Mouse (Mus musculus) liver, embryonic 15.5 days (tissue): Measurements from ENCODE around the gene Gm17428. TPM values are rescaled to one million over a fixed set of nuclear protein-coding genes. Genes with fewer than 3 reads are reported as not detected.
A peak's percentile ranks its signal among the peaks of the same experiment; 100 is the strongest.

Experiments
- ATAC-seq: fragments of 200-750 bp; cut with Nextera tagmentation; 2 replicates; pipeline ENCODE4 v1.8.0; 2017; ENCODE audit warnings: moderate number of reproducible peaks, mild to moderate bottlenecking, moderate library complexity; ENCODE audit not compliant: insufficient read depth
- H3K27ac ChIP-seq: fragments of 300-500 bp; sonication (generic); replicated peaks from 2 replicates; pipeline ENCODE4 v1.5.1; 2015; ENCODE audit warnings: mild to moderate bottlenecking, inconsistent platforms
- H3K27me3 ChIP-seq: fragments of 300-500 bp; sonication (generic); 2 replicates; pipeline ENCODE4 v1.6.1; 2015; ENCODE audit warnings: mild to moderate bottlenecking, inconsistent platforms
- H3K36me3 ChIP-seq: fragments of 300-500 bp; sonication (generic); replicated peaks from 2 replicates; pipeline ENCODE4 v1.6.1; 2015; ENCODE audit warnings: moderate library complexity, mild to moderate bottlenecking, inconsistent platforms
- H3K4me1 ChIP-seq: fragments of 300-500 bp; sonication (generic); replicated peaks from 2 replicates; pipeline ENCODE4 v1.6.1; 2015; ENCODE audit warnings: inconsistent platforms
- H3K4me2 ChIP-seq: fragments of 300-500 bp; sonication (generic); 2 replicates; pipeline ENCODE4 v1.6.1; 2015; ENCODE audit warnings: moderate library complexity, mild to moderate bottlenecking, inconsistent platforms
- H3K4me3 ChIP-seq: fragments of 300-500 bp; sonication (generic); replicated peaks from 2 replicates; pipeline ENCODE4 v1.5.1; 2015; ENCODE audit warnings: mild to moderate bottlenecking, inconsistent platforms
- H3K9ac ChIP-seq: fragments of 300-500 bp; sonication (generic); 2 replicates; pipeline ENCODE4 v1.6.1; 2015; ENCODE audit warnings: moderate library complexity, mild to moderate bottlenecking, inconsistent platforms
- H3K9me3 ChIP-seq: fragments of 300-500 bp; sonication (generic); replicated peaks from 2 replicates; pipeline ENCODE4 v1.6.1; 2016; ENCODE audit warnings: inconsistent platforms
- WGBS: fragments of 180-500 bp; shearing (Covaris S2); methylation state at CpG from one replicate; pipeline ENCODE4 v1.1.7; 2015; ENCODE audit warnings: mixed read lengths; ENCODE audit not compliant: insufficient replicate concordance; 5-methylcytosine and 5-hydroxymethylcytosine counted together
- microRNA counts: library from miRNA; unstranded; fragments of <30 nt; microRNA quantifications from one replicate; lab custom pipeline; 2016
- microRNA-seq: library from miRNA; unstranded; fragments of <30 nt; microRNA quantifications from one replicate; pipeline ENCODE4, GENCODE M21; 2016
- polyA plus RNA-seq: library from polyadenylated mRNA; unstranded; fragments of >200 nt; fragmentation: Nextera tagmentation; extraction: Ambion mirVana; gene quantifications from 2 replicates; pipeline ENCODE4 v1.2.1, GENCODE M21; 2015

Gene Gm17428
- polyA plus RNA-seq, 1 experiment from 2014 or later = not detected

DNA sequence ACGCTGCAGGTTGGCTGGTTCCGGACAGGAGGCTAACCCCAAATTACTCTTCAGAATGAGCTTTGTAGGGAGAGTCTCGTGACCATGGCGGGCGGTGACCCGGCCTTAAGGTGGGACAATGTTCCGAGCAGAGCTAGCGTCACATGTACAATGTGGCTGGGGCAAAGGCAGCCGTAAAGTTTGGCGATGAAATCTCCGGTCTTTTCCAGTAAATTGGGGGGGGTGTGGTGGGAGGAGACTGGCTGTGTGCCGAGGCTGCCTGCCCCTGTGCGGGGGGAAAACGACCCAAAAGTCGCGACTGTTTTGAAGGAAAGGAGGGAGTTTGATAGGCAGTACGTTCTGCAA, 39.0 kb downstream of the Gm17428 start:
- WGBS = 1% methylated on average over 17 of the region's 17 CpGs

DNA sequence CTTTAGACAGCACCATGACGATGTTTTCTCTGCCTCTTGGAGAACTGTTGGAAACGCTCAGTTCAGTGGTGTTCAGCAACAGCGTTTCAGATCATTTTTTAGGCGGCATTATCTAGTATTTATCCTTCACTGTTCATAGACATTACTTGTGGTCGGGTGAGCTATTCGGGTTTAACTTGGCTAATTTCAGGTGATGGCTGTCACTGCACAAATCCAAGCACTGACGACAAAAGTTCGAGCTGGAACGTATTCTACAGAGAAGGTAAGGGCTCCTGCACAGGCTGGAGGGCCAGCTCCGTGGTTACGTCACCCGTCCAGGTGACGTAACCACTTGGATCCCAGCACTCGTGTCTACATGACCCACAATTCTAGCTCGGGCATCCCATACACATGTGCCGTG, 40.1 kb downstream of the Gm17428 start:
- Histone ChIP-seq H3K27me3 (no peaks in the 10 kb centered on the region), H3K4me1 (peaks cover 18% of the 10 kb centered on the region), H3K9me3 (no peaks in the 10 kb centered on the region), H3K4me2 (0 out of 2 replicates have a peak overlapping the region, but pooled peaks have one; percentile 96), H3K27ac (no peak overlapping the region), H3K36me3 (peaks cover 35% of the 10 kb centered on the region), H3K4me3 (peak overlapping the region; percentile 73; the same call in 1 of the 2 replicates), H3K9ac (no peak overlapping the region)
- ATAC-seq = no peak
- 83% methylated on average over 16 of the region's 16 CpGs for WGBS

More for the DNA sequence above, 39.0 kb downstream of the Gm17428 start:
- Histone ChIP-seq H3K4me2 (peak overlapping the region; percentile 96), H3K9ac (peak overlapping the region; percentile 59), H3K36me3 (peaks cover 23% of the 10 kb centered on the region), H3K9me3 (no peaks in the 10 kb centered on the region), H3K27me3 (no peaks in the 10 kb centered on the region), H3K4me1 (peaks cover 18% of the 10 kb centered on the region), H3K27ac (peak overlapping the region; percentile 81), H3K4me3 (peak overlapping the region; percentile 73)
- no peak for ATAC-seq

DNA sequence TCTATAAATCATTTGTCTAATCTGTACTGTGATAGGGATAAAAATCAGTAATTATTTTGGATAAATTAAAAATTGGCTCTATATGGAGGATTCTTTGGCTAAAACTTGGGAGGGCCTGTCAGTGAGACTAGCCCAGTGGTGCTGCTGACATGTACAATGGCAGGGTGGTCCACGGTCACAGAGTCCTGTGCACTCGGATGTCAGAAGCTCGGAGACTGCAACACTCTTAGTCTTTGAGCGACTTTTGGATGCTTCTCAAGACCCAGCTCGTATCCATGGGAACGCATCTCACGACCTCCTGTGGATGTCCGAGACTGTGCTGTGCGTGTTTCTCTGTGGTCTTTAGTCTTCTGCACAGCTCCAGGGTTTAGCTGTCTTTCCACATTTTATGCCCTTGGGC, 43.7 kb downstream of the Gm17428 start:
- no peak overlapping the region for H3K9ac ChIP-seq
- WGBS = 83% methylated on average over 9 of the region's 9 CpGs
- ATAC-seq = no peak
- no peak overlapping the region for H3K4me2 ChIP-seq
- no peak overlapping the region for H3K27ac ChIP-seq
- no peaks in the 10 kb centered on the region for H3K9me3 ChIP-seq
- H3K36me3 ChIP-seq = peaks cover 70% of the 10 kb centered on the region
- H3K27me3 ChIP-seq = no peaks in the 10 kb centered on the region
- peaks cover 11% of the 10 kb centered on the region for H3K4me1 ChIP-seq
- no peak overlapping the region for H3K4me3 ChIP-seq

DNA sequence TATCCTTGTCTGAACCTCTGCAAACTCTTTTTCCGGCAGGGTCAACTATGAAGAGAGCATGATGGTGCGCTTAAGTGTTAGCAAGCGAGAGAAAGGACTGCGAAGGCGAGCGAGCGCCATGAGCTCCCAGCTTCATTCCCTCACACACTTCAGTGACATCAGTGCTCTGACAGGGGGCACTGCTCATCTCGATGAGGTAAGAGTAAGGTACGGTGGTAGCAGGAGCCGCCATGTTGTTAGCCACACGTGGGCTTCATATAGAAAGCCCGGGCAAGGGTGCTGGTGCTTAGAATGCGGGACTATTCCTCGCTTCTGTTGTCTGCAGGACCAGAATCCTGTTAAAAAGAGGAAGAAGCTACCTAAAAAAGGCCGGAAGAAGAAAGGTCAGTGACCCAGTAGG, 46.3 kb downstream of the Gm17428 start:
- no peaks in the 10 kb centered on the region; the same call in 1 of the 2 replicates for H3K4me1 ChIP-seq
- no peaks in the 10 kb centered on the region for H3K27me3 ChIP-seq
- no peaks in the 10 kb centered on the region for H3K9me3 ChIP-seq
- WGBS = 88% methylated on average over 15 of the region's 15 CpGs
- no peak overlapping the region for H3K9ac ChIP-seq
- peaks cover 64% of the 10 kb centered on the region for H3K36me3 ChIP-seq
- ATAC-seq = no peak
- H3K4me2 ChIP-seq = no peak overlapping the region
- H3K4me3 ChIP-seq = no peak overlapping the region
- H3K27ac ChIP-seq = no peak overlapping the region

DNA sequence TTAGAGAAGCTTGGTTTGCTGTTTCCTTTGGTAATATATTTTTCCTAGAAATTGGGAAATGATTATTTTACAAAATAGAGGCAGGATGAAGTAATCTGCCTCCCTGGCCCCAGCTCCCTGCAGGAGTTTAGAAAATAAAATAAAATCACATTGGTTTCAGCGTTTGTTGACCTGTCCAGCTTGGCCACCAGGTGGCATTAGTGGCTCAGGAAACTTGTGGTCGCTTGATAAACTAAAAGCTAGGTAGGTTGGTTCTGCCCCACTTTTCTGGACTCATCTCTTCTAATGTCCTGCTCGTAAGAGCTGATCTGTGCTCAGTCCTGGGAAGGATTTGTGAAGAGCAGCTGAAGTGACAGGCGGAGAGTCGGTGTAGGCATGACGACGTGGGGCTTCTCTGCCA, 47.5 kb downstream of the Gm17428 start:
- Histone ChIP-seq H3K4me3 (no peak overlapping the region), H3K9me3 (no peaks in the 10 kb centered on the region), H3K4me1 (peaks cover 11% of the 10 kb centered on the region), H3K27me3 (no peaks in the 10 kb centered on the region), H3K27ac (no peak overlapping the region), H3K4me2 (no peak overlapping the region), H3K36me3 (peaks cover 55% of the 10 kb centered on the region), H3K9ac (no peak overlapping the region)
- ATAC-seq = no peak
- 64% methylated on average over 7 of the region's 7 CpGs for WGBS

DNA sequence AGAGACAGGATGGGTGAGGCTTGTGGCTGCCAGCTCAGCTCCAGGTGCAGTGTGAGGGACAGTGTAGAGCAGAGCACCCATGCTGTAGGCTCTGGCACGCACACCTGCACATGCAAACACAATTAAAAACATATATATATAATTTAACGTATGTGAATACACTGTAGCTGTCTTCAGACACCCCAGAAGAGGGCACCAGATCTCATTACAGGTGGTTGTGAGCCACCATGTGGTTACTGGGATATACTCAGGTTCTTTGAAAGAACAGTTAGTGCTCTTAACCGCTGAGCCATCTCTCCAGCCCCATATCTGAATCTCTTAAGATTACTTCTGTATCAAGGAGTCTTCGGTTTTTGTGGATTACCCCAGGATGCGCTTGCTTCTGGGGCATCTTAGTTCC, 48.8 kb downstream of the Gm17428 start:
- Histone ChIP-seq H3K27me3 (no peaks in the 10 kb centered on the region), H3K9ac (no peak overlapping the region), H3K9me3 (no peaks in the 10 kb centered on the region), H3K27ac (no peak overlapping the region), H3K36me3 (peaks cover 50% of the 10 kb centered on the region), H3K4me3 (no peak overlapping the region), H3K4me1 (peaks cover 17% of the 10 kb centered on the region), H3K4me2 (no peak overlapping the region)
- 75% methylated on average over 5 of the region's 5 CpGs for WGBS
- no peak for ATAC-seq

MicroRNAs within 50 kb of the gene (microRNA counts, 519-probe panel; counts per million panel counts)
- microRNA mmu-miR-208a (lab: Ali Mortazavi, UCI) (not detected), microRNA mmu-miR-208b (lab: Ali Mortazavi, UCI) (not detected)

Small RNA genes within 50 kb of the gene (microRNA-seq; reads per million reads assigned to microRNA genes)
- 12.9 reads per million, percentile 30 among the genes with 10 or more reads in this experiment for gene Mir208a
- 115 reads per million, percentile 55 among the genes with 10 or more reads in this experiment for gene Mir208b

Other genes starting within 250 kb of the Gm17428 start
- gene Slc7a8, start 195.0 kb upstream of the Gm17428 start, polyA plus RNA-seq = 3.0 and 3.5 TPM in 2 replicates
- gene Rnf212b, start 162.8 kb upstream of the Gm17428 start, polyA plus RNA-seq = not detected in 2 replicates
- 1.6 and 2.6 TPM in 2 replicates for gene Homez, start 106.0 kb upstream of the Gm17428 start, polyA plus RNA-seq
- 0.33 and 0.63 TPM in 2 replicates for gene Ppp1r3e, start 99.4 kb upstream of the Gm17428 start, polyA plus RNA-seq
- gene Bcl2l2, start 93.6 kb upstream of the Gm17428 start, polyA plus RNA-seq = 0.46 and 0.82 TPM in 2 replicates
- gene Gm20521, start 93.5 kb upstream of the Gm17428 start, polyA plus RNA-seq = not detected in 2 replicates
- gene Pabpn1, start 84.4 kb upstream of the Gm17428 start, polyA plus RNA-seq = 38.6 and 46.2 TPM in 2 replicates
- gene Slc22a17, start 63.8 kb upstream of the Gm17428 start, polyA plus RNA-seq = 2.2 TPM in 2 replicates
- gene Efs, start 50.8 kb upstream of the Gm17428 start, polyA plus RNA-seq = 0.62 and 0.63 TPM in 2 replicates
- not detected in 2 replicates for gene Il25, start 44.2 kb upstream of the Gm17428 start, polyA plus RNA-seq
- 0.18 TPM in 1 of 2 replicates, not detected in the other for gene Cmtm5, start 40.7 kb upstream of the Gm17428 start, polyA plus RNA-seq
- gene Myh6, start 10.0 kb upstream of the Gm17428 start, polyA plus RNA-seq = 0.68 and 0.69 TPM in 2 replicates
- 3.6 and 3.8 TPM in 2 replicates for gene Myh7, start 17.7 kb downstream of the Gm17428 start, polyA plus RNA-seq
- gene Ngdn, start 38.5 kb downstream of the Gm17428 start, polyA plus RNA-seq = 34.0 and 34.6 TPM in 2 replicates
- 1.2 and 1.6 TPM in 2 replicates for gene Zfhx2, start 115.4 kb downstream of the Gm17428 start, polyA plus RNA-seq
- gene Thtpa, start 117.9 kb downstream of the Gm17428 start, polyA plus RNA-seq = 4.4 and 6.2 TPM in 2 replicates
- 16.3 and 17.4 TPM in 2 replicates for gene Ap1g2, start 129.7 kb downstream of the Gm17428 start, polyA plus RNA-seq
- 0.02 TPM in 1 of 2 replicates, not detected in the other for gene Jph4, start 140.0 kb downstream of the Gm17428 start, polyA plus RNA-seq
- not detected in 2 replicates for gene Dhrs2, start 245.1 kb downstream of the Gm17428 start, polyA plus RNA-seq